Mouse (Mus musculus) lung, adult 2 months (tissue): ENCODE results near the gene Sufu. TPM values are rescaled to one million over a fixed set of nuclear protein-coding genes. Genes with fewer than 3 reads are reported as not detected.
A peak's percentile ranks its signal among the peaks of the same experiment; 100 is the strongest.

ENCODE experiments used
- DNase-seq: peaks from one replicate; pipeline ENCODE4 v3.0.0; 2022
- H3K4me1 ChIP-seq: fragments of 200-500 bp; 2 replicates; pipeline ENCODE4 v1.6.1; 2011; ENCODE audit warnings: low read length; ENCODE audit not compliant: control insufficient read depth, insufficient read depth
- H3K4me3 ChIP-seq: fragments of 200-500 bp; replicated peaks from 2 replicates; pipeline ENCODE3; 2011; ENCODE audit warnings: low read depth, mild to moderate bottlenecking, control low read depth, low read length; ENCODE audit errors: extremely low read depth
- CTCF ChIP-seq: fragments of 200-500 bp; IDR thresholded peaks from 2 replicates; pipeline ENCODE4 v1.5.1; 2011; ENCODE audit warnings: mild to moderate bottlenecking, low read length, control low read depth; ENCODE audit not compliant: insufficient read depth
- POLR2A ChIP-seq: fragments of 200-500 bp; IDR thresholded peaks from 2 replicates; pipeline ENCODE4 v1.6.1; 2011; ENCODE audit warnings: low read depth, mild to moderate bottlenecking, control low read depth, low read length, borderline replicate concordance; ENCODE audit errors: extremely low read depth
- WGBS: fragments of 180-500 bp; shearing (Covaris S2); methylation state at CpG from one replicate; pipeline ENCODE4 v1.1.7; 2018; 5-methylcytosine and 5-hydroxymethylcytosine counted together
- polyA plus RNA-seq: library from polyadenylated mRNA; depleted of rRNA; stranded (reverse); fragments of >200 nt; gene quantifications from 2 replicates; pipeline ENCODE4 v1.2.3, GENCODE M21; 2012

Gene Sufu
- polyA plus RNA-seq, 1 experiment, result 17.5 TPM

DNA sequence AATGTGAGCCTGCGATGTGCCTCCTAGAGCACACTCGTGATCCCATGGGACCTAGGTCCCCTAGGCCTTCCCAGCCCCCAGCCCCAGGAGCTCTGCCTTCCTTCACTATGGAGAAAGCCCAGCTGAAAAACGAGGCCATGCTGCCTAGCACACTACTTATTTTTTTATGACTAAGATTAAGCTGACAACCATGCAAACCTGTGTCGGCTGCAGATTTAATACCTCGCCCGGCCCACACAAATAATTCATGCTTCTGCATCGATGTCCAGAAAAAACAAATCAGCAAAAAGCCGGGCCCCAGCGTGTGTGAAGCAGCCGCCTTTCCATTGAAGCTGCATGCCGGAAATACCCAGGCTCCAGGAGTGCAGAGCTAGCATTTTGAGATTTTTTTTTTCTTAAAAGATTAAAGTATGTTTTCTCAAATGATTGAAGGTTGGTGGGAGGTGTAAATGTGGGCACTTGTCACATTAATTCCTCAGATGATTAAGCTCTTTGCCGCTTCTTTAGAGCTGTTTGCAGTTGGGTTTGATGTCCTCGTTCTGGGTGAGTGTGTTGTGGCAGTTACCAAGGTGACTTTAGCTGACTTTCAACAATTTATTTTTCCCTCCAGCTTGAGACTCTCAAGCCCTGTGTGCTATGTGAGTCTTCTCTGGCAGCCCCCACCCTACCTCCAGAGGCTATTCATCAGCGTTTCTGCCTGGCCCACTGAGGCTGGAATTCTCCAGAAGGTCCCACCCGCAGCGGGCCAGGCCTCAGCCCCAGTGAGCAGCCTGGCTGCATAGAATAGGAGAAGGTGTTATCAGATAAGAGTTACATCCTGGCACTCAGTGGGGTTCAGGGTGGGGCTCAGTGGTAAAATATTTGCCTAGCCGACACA, 73.9 kb downstream of the Sufu start:
- 35% methylated on average over 17 of the region's 17 CpGs for WGBS
- DNase-seq, result no peak

GRCm38 (mm10) chr19:46471324-46472093, 74.8 kb downstream of the Sufu start:
- H3K4me1 ChIP-seq, result peaks cover 17% of the 10 kb centered on the region
- 19% methylated on average over 10 of the region's 10 CpGs for WGBS
- no peak overlapping the region for H3K4me3 ChIP-seq
- TF ChIP-seq CTCF (no peak), POLR2A (no peak)
- no peak for DNase-seq

More for the DNA sequence above, 73.9 kb downstream of the Sufu start:
- Histone ChIP-seq H3K4me3 (no peak overlapping the region), H3K4me1 (peaks cover 19% of the 10 kb centered on the region)
- no peak for TF ChIP-seq CTCF
- TF ChIP-seq POLR2A, result no peak

- DNase-seq, result no peak
- TF ChIP-seq POLR2A (no peak), CTCF (no peak)
These were observed 80.7 kb downstream of the Sufu start for GRCm38 (mm10) chr19:46477432-46477845.

GRCm38 (mm10) chr19:46478242-46478641, 81.5 kb downstream of the Sufu start:
- no peak for DNase-seq
- WGBS, result 47% methylated on average over 4 of the region's 4 CpGs
- H3K4me1 ChIP-seq, result peaks cover 55% of the 10 kb centered on the region
- no peak for TF ChIP-seq POLR2A
- TF ChIP-seq CTCF, result no peak
- H3K4me3 ChIP-seq, result no peak overlapping the region

More at GRCm38 (mm10) chr19:46477432-46477845, 80.7 kb downstream of the Sufu start:
- 33% methylated on average over 10 of the region's 10 CpGs for WGBS
- peaks cover 48% of the 10 kb centered on the region for H3K4me1 ChIP-seq
- no peak overlapping the region for H3K4me3 ChIP-seq

DNA sequence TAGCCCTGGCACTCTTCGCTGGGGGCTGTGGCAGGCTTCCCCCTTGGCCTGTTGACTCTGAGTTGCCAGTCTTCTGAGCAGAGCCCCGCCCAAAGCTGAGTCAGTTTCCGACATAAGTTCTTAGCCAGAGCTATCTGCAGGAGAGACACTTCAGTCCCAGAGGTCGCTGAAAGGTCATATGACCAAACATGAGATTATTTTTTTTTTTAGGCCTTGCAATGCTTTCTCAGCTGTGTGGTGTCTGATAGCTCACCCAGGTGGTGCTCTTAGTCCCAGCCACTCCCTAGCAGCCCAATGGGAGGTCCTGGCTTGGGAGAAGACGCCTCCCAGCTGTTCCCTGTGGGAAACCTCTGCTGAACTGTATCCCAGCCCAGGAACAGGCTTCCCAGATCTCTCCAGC, 82.1 kb downstream of the Sufu start:
- Histone ChIP-seq H3K4me1 (peaks cover 58% of the 10 kb centered on the region), H3K4me3 (no peak overlapping the region)
- WGBS, result 2% methylated on average over 5 of the region's 5 CpGs
- DNase-seq, result no peak
- TF ChIP-seq POLR2A, result no peak
- TF ChIP-seq CTCF, result no peak

GRCm38 (mm10) chr19:46479306-46480075, 82.8 kb downstream of the Sufu start:
- no peak overlapping the region for H3K4me3 ChIP-seq
- 16% methylated on average over 21 of the region's 21 CpGs for WGBS
- 0 out of 2 replicates have a peak, but pooled peaks have one; percentile 10 for TF ChIP-seq CTCF
- peak; percentile 48; the same call in 1 of the 2 replicates for TF ChIP-seq POLR2A
- peaks cover 65% of the 10 kb centered on the region for H3K4me1 ChIP-seq
- no peak for DNase-seq

DNA sequence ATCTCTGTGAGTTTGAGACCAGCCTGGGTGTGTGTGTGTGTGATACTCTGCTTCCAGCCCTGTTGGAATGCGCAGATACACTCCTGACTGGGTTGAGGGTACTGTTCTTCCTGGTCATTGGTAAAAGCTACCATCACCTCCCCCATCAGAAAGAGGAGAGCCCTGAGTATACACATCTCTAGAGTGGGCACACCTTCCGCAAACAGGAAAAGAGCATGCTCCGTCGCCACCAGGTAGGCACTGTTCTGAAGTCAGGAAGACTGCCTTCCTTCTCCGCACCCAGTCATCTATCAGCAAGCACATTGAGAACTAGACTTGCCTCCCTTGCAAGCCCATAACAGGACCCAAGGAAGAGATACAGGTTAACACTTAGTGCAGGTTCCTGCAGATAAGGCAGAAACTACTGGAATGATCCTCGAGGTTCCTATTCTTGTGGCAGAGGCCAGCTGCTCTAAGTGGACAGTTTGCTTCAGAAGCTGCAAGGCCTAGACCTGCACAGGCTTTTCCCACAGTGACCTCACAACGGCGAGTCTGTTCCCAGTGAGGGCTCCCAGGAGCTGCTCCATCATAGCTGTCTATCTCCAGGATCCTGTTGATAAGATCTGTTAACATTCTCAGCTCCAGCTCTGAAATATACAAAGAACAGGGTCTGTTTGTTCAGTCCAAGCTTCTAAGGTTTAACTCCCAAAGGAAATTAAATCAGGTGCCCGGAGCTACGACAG, 84.1 kb downstream of the Sufu start:
- H3K4me1 ChIP-seq, result peaks cover 77% of the 10 kb centered on the region
- WGBS, result 44% methylated on average over 10 of the region's 10 CpGs
- no peak for DNase-seq
- TF ChIP-seq POLR2A (no peak), CTCF (no peak)
- no peak overlapping the region for H3K4me3 ChIP-seq

DNA sequence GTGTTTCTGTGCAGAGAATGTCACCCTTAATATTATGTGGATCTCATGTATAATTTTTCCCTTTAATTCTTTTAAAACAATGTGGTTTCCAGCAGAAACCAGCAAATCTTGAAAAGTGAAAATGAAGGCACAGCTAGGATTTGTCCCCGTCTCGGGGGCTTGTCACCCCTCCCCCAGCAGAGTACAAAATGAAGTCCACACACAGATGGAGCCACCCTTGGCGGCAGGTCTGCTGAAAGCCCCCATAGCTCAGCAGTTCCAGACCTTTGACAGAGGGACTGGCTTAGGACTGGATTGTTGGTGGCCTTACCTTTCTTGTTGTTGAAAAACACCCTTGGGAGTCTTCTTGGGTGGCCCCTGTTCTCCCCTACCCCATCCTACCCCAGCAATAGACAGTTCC, 84.7 kb downstream of the Sufu start:
- DNase-seq, result no peak
- 37% methylated on average over 3 of the region's 3 CpGs for whole genome bisulfite sequencing
- Histone ChIP-seq H3K4me1 (peaks cover 80% of the 10 kb centered on the region), H3K4me3 (no peak overlapping the region)
- TF ChIP-seq CTCF, result no peak
- TF ChIP-seq POLR2A, result no peak

DNA sequence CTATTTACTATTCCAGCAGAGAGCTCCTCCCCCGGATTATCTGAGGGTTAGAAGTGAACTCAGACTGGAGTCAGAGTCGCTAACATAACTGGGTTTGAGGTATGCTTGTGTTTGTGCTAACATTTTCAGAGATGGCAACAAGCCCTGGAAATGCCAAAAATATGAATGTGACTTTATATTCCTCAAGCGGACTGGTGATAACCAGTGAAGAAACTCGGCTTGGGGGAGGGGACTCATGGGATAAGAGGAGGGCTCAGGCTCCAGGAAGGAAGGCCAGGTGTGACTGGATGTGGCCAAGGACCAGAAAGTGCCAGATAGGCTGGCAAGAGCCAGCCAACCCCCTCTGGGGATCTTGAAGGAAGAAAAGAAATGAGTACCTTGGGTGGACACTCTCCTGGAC, 85.1 kb downstream of the Sufu start:
- WGBS, result 16% methylated on average over 4 of the region's 4 CpGs
- TF ChIP-seq CTCF, result no peak
- TF ChIP-seq POLR2A, result no peak
- no peak overlapping the region for H3K4me3 ChIP-seq
- H3K4me1 ChIP-seq, result peaks cover 82% of the 10 kb centered on the region
- no peak for DNase-seq
